In genomic region chr17:80048230-80048629, GRCm38 (mm10) we compare ENCODE assay signal across 9 mouse cellular contexts. TPM values are rescaled to one million over a fixed set of nuclear protein-coding genes. Genes with fewer than 3 reads are reported as not detected.
DNase-seq lines count a peak whose midpoint lies in the region; ATAC-seq and TF ChIP-seq lines count a peak whose summit lies in the region.
"Had no signal": no experiment of that assay in that cellular context is flagged by ENCODE, and none has a peak within 500 bp of the region (broad histone marks: within the 10 kb centered on the region; RNA-seq: fewer than 3 reads in every experiment).

No protein-coding gene starts in this region.

- no peaks in the 10 kb centered on the region for H3K4me1 ChIP-seq in MEL (ENCODE audit: control insufficient read depth in 1 of 2, insufficient read depth in 2 of 2, low read length in 2 of 2)
- no peaks in the 10 kb centered on the region; the same call in 1 of the 2 replicates for H3K4me1 ChIP-seq in forebrain, embryonic 16.5 days (replicated peaks; ENCODE audit: control insufficient read depth, insufficient read depth, low read length)
- no peaks in the 10 kb centered on the region for H3K4me1 ChIP-seq in midbrain, postnatal 0 days (ENCODE audit: insufficient read depth, low read length)
- H3K4me1 ChIP-seq: megakaryocyte, embryonic 14.5 days had no signal

- H3K36me3 ChIP-seq in MEL (ENCODE audit: control insufficient read depth in 1 of 2, insufficient read depth in 2 of 2, low read length in 2 of 2) = peaks cover 0 to 53% of the 10 kb centered on the region in 2 experiments; a peak in 2 of 4 replicates
- peaks cover 32% of the 10 kb centered on the region for H3K36me3 ChIP-seq in forebrain, embryonic 16.5 days (ENCODE audit: control insufficient read depth, insufficient read depth)
- 0 out of 2 replicates have a peak, but pooled peaks cover 11% of the 10 kb centered on the region for H3K36me3 ChIP-seq in midbrain, postnatal 0 days (ENCODE audit: insufficient read depth, low read length)

- peak; percentile 59 for TF ChIP-seq RAD21 in MEL (IDR thresholded peaks at IDR 0.05; ENCODE audit: low read depth, low read length)

- H3K79me2 ChIP-seq in MEL (ENCODE audit: control insufficient read depth, insufficient read depth, low read length, poor library complexity) = peaks cover 7% of the 10 kb centered on the region

- no peak for TF ChIP-seq EP300 in MEL (IDR thresholded peaks at IDR 0.05; ENCODE audit: low read depth in 1 of 2, low read length in 2 of 2)

- no peak overlapping the region for H3K4me3 ChIP-seq in MEL (ENCODE audit: control insufficient read depth in 1 of 2, insufficient read depth in 1 of 2, low read depth in 2 of 2, low read length in 2 of 2)
- no peak overlapping the region for H3K4me3 ChIP-seq in forebrain, embryonic 16.5 days (replicated peaks; ENCODE audit: low read length)
- H3K4me3 ChIP-seq in midbrain, postnatal 0 days (ENCODE audit: low read depth, low read length) = no peak overlapping the region
- H3K4me3 ChIP-seq: megakaryocyte, embryonic 14.5 days had no signal

- 0 out of 2 replicates have a peak, but pooled peaks have one; percentile 31 for ATAC-seq in forebrain, embryonic 16.5 days
- no peak for ATAC-seq in midbrain, postnatal 0 days (ENCODE audit: low FRiP score)

- WGBS in forebrain, embryonic 16.5 days = 52% methylated on average over 7 of the region's 7 CpGs
- 62% methylated on average over 7 of the region's 7 CpGs for WGBS in midbrain, postnatal 0 days

- no peak overlapping the region for H3K9ac ChIP-seq in MEL (ENCODE audit: control insufficient read depth, low read depth, low read length, poor library complexity, severe bottlenecking)
- no peak overlapping the region for H3K9ac ChIP-seq in forebrain, embryonic 16.5 days (replicated peaks; ENCODE audit: low read depth, low read length)
- no peak overlapping the region for H3K9ac ChIP-seq in midbrain, postnatal 0 days (replicated peaks; ENCODE audit: low read length, poor library complexity, severe bottlenecking)

- H3K27me3 ChIP-seq in MEL (ENCODE audit: control insufficient read depth in 1 of 2, insufficient read depth in 2 of 2, low read length in 2 of 2) = no peaks in the 10 kb centered on the region
- H3K27me3 ChIP-seq in forebrain, embryonic 16.5 days (replicated peaks; ENCODE audit: control insufficient read depth, insufficient read depth, low read length) = no peaks in the 10 kb centered on the region
- no peaks in the 10 kb centered on the region for H3K27me3 ChIP-seq in midbrain, postnatal 0 days (ENCODE audit: insufficient read depth, low read length)
- H3K27me3 ChIP-seq: megakaryocyte, embryonic 14.5 days had no signal

- H3K4me2 ChIP-seq in forebrain, embryonic 16.5 days (ENCODE audit: low read length) = no peak overlapping the region
- H3K4me2 ChIP-seq in midbrain, postnatal 0 days (ENCODE audit: low read depth, low read length, poor library complexity, severe bottlenecking) = no peak overlapping the region

- peak; percentile 73 for DNase-seq in left cerebral cortex, adult 11 months (ENCODE audit: low spot score)
- DNase-seq in left cerebral cortex, adult 8-10 months (ENCODE audit: low spot score in 2 of 2) = no peak
- peak; percentile 73 for DNase-seq in MEL (ENCODE audit: low read depth, low spot score)
- DNase-seq in c-Kit-positive CD71-positive TER-119-negative erythroid progenitor cells, embryonic 14.5 days (ENCODE audit: low read depth) = peak; percentile 72
- DNase-seq in kidney, postnatal 4 days = peak; percentile 64 to 69
- DNase-seq in midbrain, postnatal 0 days (ENCODE audit: low spot score) = peak; percentile 86
- peak; percentile 32 for DNase-seq in urinary bladder, postnatal 36 days (ENCODE audit: low spot score in 2 of 2)

- no peak overlapping the region for H3K27ac ChIP-seq in MEL (ENCODE audit: control insufficient read depth, low read depth, low read length)
- H3K27ac ChIP-seq in forebrain, embryonic 16.5 days (ENCODE audit: low read length) = no peak overlapping the region
- H3K27ac ChIP-seq in midbrain, postnatal 0 days (ENCODE audit: low read depth, low read length) = no peak overlapping the region

- no peak for TF ChIP-seq POLR2A in MEL (IDR thresholded peaks at IDR 0.05; ENCODE audit: control insufficient read depth in 1 of 2, insufficient read depth in 1 of 2, low read depth in 1 of 2, low read length in 2 of 2, poor library complexity in 1 of 2)

- TF ChIP-seq CTCF in MEL (IDR thresholded peaks at IDR 0.05 in 2 of 3, conservative IDR thresholded peaks at IDR 0.05 in 1 of 3; ENCODE audit: control insufficient read depth in 1 of 3, insufficient read depth in 1 of 3, low read depth in 2 of 3, low read length in 3 of 3, poor library complexity in 1 of 3, severe bottlenecking in 1 of 3) = peak; percentile 17 to 75 (median 50); a peak in 5 of 6 replicates
- peak; percentile 77 for TF ChIP-seq CTCF in midbrain, postnatal 0 days (IDR thresholded peaks at IDR 0.05)

- H3K9me3 ChIP-seq in MEL (replicated peaks; ENCODE audit: insufficient read depth, low read length) = no peaks in the 10 kb centered on the region
- H3K9me3 ChIP-seq in forebrain, embryonic 16.5 days (ENCODE audit: control insufficient read depth, low read length) = no peaks in the 10 kb centered on the region
- no peaks in the 10 kb centered on the region for H3K9me3 ChIP-seq in midbrain, postnatal 0 days (ENCODE audit: low read length)
- H3K9me3 ChIP-seq: megakaryocyte, embryonic 14.5 days had no signal

TF ChIP-seq in MEL, 35 proteins besides CTCF, POLR2A, EP300 and RAD21:
- TF ChIP-seq ZC3H11A (IDR thresholded peaks at IDR 0.05; ENCODE audit: low read depth, low read length) (peak; percentile 46), ZNF384 (IDR thresholded peaks at IDR 0.05; ENCODE audit: low read depth, low read length) (no peak), SMC3 (IDR thresholded peaks at IDR 0.05; ENCODE audit: low read depth, low read length) (peak; percentile 58), MXI1 (IDR thresholded peaks at IDR 0.05; ENCODE audit: low read depth, low read length) (no peak), MAZ (IDR thresholded peaks at IDR 0.05; ENCODE audit: low read depth, low read length) (no peak)
TF ChIP-seq in MEL: peak in this region for 2.

RNA-seq across cellular contexts. Expression of gene Hnrnpll, which starts 13.9 kb away (rescaled TPM):
- total RNA-seq in left cerebral cortex, adult 8-10 months (2022) = 10 to 100 TPM; 56.0 to 60.9 (median 58.8) TPM
- 44.9 and 48.7 TPM in 2 replicates for total RNA-seq in MEL (2012; rRNA removed)
- polyA plus RNA-seq in MEL (2012; ENCODE audit: insufficient read depth in 1 of 2, insufficient read length in 2 of 2, low read depth in 1 of 2, low replicate concordance in 2 of 2, missing spikeins in 1 of 2) = 100 to 1,000 TPM in 1 of 2 experiments, 10 to 100 TPM in 1; 77.7 to 142 TPM
- polyA plus RNA-seq in forebrain, embryonic 16.5 days (2015; fragmentation: Nextera tagmentation; extraction: Ambion mirVana) = 66.6 and 77.6 TPM in 2 replicates
- total RNA-seq in midbrain, postnatal 0 days (2014; rRNA removed) = 56.1 and 64.5 TPM in 2 replicates
- polyA plus RNA-seq in midbrain, postnatal 0 days (2015; fragmentation: Nextera tagmentation; extraction: Ambion mirVana) = 36.3 and 38.5 TPM in 2 replicates

Comparison
In these comparisons a context has a peak if more than half of its experiments do, and no peak if none do; other contexts are left out.
1. DNase-seq: peak in left cerebral cortex, adult 11 months (single experiment), MEL (single experiment), c-Kit-positive CD71-positive TER-119-negative erythroid progenitor cells, embryonic 14.5 days (single experiment), kidney, postnatal 4 days (2 of 2), midbrain, postnatal 0 days (single experiment) and urinary bladder, postnatal 36 days (2 of 2); none in left cerebral cortex, adult 8-10 months (0 of 2).